Mouse (Mus musculus): ENCODE results near the gene Samd14.

- TF ChIP-seq POLR2A (IDR thresholded peaks at IDR 0.05; ENCODE audit: insufficient read length, low read depth) (no peak), POLR2AphosphoS2 (IDR thresholded peaks at IDR 0.05; ENCODE audit: insufficient read length, low read depth) (no peak), CEBPB (IDR thresholded peaks at IDR 0.05; ENCODE audit: insufficient read depth, poor library complexity, severe bottlenecking) (no peak), MAX (IDR thresholded peaks at IDR 0.05; ENCODE audit: low read depth) (no peak), TCF12 (IDR thresholded peaks at IDR 0.05; ENCODE audit: insufficient read depth, poor library complexity, severe bottlenecking) (no peak), MYOD1 (IDR thresholded peaks at IDR 0.05; ENCODE audit: control insufficient read depth in 1 of 3, insufficient read length in 2 of 3, low read depth in 2 of 3) (no peak)
Measured at GRCm38 (mm10) chr11:95006038-95006437, 3.6 kb upstream of the Samd14 start.

Data from myocyte (in vitro differentiated cells).